Mouse (Mus musculus) cerebellum, postnatal 36 days (tissue): ENCODE measurements around the gene Acvrl1.

Source experiments
- DNase-seq, 2 experiments: peaks; one replicate each; pipeline ENCODE4 v3.0.0; 2021 to 2022; ENCODE audit warnings: mixed read lengths in 2 of 2

Acvrl1 gene

DNA sequence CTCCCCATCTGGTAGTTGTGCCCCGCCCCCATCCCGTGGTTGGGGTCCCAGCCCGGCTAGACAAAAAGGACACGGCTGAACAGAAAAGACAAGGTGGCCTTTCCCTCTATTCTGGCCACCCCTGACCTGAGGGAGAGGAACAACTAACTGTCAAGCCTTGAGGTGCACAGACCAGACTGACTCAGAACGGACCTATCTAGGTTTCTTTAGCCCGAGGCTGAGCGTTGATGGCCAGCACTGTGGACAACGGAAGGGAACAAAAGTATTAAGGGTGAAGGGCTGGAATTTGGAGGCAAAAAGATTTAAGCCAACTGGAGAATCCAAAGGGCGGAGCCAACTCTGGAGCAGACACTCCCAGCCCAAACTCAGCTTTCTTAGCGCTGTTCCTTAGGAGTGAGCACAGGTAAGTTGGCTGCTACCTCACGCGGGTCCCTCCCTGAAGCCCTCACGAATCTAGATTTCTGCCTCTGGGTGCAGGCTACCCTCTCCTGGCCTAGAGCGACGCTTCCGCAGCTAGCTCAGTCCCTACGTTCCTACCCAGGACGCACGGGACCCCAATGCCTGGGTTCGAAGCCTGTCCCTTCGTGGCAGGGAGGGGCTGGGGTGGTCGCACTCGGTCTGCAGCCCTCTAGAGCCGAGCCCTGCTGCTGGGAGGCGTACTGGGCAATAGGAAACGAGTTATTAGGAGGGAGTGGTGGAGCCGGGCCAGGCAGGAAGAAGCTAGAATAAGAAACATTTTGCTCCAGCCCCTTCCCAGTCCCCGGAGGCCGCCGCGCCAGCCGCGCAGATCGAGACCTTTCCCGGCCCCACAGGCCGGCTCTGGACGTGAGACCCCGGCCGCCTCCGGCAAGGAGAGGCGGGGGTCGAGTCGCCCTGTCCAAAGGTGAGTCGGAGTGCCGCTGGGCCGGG lies at the start of gene Acvrl1:
Gene Acvrl1 (plus strand): TSS at position 342 of the 909 bp plus-strand sequence.
- DNase-seq: no peak

DNA sequence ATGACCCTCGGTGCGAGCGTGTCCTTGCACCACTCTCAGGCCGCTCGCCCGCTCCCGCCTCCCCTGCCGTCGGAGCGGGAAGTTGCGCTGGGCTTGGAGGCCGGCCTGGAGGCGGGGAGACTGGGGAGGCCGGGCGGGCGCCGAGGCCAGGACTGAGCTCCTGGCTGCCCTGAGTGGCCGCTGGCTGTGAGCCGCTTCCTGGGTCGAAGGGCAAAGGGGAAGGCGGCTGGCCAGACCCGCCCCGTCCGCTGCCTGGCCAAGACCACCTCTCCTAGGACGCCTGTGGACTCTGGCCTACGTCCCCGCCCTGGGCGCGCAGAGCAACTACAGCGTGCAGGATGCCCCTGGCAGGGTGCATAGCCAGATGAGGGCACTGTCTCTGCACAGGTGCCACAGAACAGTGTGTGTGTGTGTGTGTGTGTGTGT lies 49.6 kb upstream of the Acvrl1 start:
- DNase-seq: peak; percentile 38 to 50

DNA sequence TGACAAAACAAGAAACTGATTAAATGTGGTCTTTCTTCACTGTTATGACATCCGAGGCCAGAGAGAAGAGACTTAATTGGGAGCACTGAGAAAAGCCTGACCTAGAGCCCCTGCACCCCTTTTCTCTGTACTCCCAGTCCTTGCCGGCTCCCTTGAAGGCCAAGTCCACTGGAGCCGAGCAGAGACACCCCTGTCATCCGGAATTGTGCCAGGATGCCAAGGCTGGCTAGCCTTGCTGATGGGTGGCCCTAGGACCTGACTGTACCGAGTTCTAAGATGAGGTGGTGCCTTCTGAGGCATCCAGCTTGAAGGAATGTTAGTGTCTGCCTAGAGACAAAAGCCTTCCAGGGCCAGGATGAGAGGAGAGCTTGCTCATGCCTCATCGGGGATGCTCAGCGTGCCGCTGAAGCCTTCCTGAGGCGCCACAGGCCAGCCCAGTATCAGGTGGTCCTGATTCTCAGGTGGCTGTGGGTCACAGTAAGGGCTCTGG lies 48.2 kb upstream of the Acvrl1 start:
- no peak for DNase-seq

DNA sequence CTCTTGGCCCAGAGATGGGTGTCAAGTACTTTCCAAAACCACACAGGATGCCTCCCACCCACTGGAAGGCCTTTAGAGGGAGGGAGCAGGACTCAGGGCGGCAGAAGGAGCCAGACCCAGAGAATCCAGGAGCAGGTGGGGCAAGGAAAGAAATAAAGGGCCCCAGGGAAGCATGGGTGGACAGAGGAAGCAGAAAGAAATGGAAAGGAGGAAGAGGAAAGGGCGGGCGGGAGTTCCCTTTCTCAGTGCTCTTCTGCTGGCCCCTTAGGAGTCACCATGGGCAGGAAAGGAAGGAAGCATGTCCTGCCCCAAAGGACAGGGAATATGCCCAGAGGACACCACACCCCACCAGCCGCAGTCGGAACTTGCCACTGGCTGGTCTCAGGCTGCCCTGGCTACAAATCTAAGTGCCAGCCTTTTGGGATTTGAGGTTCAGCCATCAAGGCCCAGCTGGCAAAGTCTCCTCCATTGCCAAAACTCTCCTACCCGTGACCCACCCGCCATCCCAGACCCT lies 47.2 kb upstream of the Acvrl1 start:
- DNase-seq: no peak

DNA sequence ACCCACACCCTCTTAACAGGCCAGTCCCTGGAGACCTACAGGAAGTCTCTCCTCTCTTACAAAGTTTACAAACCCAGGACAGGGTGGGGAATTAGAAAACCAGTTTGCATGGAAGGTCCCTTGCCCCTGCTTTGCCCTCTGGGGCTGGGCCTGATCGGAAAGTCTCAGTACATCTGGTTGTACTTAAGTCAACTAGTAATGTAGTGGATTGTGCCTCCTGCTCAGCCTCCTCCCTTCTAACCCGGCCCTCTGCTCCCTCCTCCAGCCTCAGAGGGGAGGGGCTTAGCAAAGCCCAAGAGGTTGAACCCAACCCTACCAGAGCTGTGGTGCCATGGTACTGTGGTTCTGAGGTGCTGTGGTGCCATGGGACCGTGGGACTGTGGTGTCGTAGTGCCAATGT lies 46.1 kb upstream of the Acvrl1 start:
- DNase-seq: no peak

DNA sequence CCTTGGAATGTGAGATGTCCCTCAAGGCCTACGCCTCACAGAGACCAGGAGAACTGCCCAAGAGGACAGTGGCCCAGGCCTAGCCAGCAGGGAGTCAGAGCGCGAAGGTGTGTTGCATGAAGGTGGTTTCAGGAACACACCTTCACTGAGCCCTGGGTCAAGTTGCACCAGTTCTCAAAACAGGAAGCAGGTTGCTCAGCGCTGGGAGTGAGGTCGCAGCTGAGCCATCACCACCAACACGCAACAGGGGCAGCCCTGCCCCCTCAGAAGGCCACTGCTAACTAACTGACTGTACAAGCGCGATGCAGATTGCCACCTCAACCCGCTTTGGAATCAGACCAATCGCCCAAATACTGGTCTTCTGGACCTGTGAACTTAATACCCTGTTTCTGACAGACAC lies 43.8 kb upstream of the Acvrl1 start:
- DNase-seq: no peak

DNA sequence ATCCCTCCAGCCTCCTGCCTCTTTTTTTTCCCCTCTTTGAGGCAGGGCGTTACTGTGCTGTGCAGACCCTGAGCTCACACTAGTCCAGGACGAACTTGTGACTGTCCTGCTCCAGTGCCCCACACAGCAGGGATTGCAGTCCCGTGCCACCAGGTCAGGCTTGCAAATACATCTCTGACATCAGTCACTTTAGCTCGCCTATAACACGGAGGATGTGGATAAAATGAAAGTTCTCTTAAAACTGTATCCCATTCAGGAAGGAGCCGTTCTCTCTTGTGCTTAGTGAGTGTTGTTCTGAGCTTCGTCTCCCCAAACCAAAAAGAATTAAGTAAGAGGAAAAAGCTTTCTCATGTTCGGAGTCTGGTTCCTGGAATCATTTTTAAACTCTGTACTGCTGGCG lies 41.9 kb upstream of the Acvrl1 start:
- no peak for DNase-seq

DNA sequence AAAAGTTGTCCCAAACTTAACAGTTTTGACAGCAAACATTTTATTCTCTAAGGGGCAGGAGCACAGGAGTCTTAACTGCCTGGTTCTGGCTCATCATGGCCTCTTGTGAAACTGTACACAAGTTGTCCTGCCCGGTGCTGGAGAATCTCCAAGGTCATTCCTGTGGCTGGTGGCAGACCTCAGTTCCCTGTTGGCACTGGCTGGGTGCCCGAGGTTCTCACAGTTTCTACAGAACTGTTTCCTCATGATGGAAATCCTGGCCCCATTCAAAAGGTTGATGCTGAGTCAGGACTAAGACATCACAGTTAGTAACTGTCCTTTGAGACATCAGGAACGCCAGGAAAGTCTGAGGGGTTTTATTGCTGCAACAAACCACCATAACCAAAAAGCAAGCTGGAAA lies 41.4 kb upstream of the Acvrl1 start:
- DNase-seq: no peak

DNA sequence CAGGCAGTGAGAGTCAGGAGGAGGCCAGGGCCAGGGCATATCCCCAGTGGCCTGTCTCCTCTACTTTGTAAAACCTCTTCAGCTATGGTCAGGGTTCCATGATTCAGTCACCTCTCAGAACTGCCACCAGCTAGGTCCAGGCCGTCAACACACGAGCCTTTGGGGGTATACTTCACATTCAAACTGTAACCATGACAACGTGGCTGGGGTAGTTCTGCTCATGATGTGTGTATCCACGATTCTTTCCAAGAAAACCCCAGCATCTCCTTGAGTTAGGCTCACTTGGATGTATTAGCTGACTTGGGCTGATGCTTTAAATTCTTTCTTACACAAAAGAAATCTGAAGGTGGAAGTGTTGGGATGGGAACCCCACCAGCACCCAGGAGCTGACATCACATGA lies 40.0 kb upstream of the Acvrl1 start:
- no peak for DNase-seq

DNA sequence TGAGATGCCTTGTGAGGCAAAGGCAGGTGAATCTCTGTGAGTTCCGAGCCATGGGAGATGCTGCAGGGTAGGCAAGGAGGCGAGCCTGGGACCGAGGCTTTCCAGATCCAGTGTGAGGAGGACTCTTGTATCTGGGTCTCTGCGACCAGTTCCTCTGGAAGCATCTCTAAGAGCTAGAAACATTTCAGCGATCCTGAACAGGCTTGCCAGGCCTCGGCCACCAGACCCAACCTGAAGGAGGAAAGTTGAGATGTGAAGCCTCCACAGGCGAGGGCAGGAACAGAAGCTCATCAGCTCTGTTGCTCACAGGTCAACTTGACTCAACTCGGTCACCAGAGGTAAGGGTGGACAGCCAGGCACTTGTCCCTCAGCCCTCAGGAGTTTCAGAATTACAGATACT lies 36.8 kb upstream of the Acvrl1 start:
- no peak for DNase-seq

DNA sequence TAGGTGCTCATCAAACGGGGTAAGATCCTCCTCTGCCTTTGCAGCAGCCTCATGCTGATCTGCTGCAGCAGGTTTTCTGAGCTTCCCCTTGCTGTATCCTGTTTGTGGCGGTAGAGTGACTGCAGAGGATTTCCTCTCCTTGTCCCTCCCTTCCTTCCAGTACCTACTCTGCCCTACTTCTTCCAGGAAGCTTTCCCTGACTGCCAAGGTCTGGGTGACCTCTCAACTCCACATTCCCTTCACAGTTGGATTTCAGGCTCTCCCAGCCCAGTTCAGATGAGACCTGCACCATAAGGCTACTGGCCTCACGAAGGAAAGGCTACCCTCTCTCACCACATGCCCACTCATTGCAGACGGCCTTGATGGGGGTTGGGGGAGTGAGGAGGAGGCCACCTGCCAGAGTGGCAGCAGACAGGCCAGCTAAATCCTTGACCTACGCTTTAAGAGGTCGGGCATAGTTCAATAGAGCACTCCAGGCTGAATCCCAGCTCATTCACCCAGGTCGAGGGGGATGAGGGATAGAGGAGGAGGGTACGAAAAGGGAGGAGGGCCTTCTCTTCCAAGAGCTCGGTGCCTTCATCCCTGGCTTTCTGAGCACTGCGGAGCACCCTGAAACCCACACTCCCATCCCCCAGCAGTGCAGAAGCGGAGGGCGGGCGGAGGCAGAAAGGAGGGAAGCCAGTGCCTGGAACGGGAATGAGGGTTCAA lies 36.0 kb upstream of the Acvrl1 start:
- no peak for DNase-seq

DNA sequence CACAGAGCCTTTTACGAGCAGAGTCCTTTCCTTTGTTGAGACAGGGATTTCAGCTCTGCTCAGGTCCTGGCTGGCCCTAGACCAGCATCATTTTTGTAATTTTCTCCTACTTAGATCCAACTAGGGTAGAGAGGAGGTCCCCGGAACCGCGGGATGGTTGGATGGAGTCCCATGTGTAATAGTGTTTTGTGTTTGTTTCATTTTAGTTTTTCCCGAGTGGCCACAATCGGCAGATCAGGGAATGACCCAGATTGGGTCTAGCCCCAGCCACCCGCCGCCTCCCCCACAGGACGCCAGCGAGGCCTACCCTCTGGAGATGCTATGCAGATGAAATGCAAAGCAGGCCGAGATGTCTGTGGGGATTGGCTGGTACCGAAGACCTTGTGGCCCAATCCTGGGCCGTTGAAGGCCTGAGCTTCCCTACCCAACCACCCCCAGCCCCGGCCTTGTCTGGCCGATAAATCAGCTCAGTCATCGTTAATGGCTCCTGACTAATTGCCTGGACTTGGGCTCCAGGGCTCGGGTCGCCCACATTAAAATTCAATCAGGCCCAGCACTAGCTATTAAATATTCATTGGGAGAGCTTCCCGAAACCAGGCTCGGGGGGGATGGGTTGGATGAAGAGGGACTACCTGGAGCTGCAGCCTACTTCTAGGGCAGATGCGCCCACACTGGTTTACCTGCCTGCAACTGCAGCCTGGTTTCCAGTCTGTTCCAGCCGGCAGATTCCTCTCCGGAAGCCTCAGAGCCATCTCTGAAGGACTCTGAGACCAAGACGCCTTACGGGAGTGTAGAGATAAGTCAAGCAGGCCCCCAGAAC lies 35.3 kb upstream of the Acvrl1 start:
- peak in 1 of 2 experiments; percentile 24 for DNase-seq

DNA sequence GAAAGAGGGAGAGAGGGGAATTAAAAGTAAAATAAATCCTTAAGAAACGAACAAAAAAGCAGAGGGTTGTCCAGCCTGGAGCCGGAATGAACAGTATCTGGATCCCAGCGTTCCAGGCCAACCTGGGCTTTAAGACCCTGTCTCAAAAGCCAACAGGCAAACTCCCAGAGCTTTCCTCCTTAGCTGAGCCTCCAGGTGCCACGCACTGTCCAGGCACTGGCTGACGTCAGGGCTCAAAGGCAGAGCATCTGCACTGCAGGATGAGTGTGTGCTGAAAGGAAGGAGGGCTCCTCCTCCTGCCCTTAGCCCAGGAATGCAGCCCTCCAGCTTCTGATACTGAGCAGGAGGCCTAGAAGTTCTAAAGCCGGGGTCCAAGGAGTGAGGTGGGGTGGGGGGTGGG lies 34.3 kb upstream of the Acvrl1 start:
- no peak for DNase-seq

DNA sequence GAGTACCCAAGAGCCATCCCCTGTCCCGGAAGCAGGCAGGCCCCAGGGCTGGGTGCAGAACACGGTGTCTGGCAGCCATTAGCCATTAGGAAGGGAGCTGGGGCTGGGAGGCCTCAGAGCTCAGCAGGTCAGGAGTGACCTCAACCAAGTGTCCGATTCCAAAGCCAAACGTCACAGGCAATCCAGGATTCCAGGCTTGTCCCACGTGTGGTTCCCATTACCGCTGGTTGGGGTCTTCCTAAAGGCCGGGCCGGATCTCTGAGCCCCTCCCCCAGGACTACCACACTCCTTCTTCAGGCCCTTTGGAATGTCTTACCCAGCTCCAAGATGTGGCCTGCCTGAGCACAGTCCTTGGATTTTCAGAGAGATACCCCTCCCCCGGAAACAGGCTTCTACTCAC lies 33.3 kb upstream of the Acvrl1 start:
- DNase-seq: no peak

DNA sequence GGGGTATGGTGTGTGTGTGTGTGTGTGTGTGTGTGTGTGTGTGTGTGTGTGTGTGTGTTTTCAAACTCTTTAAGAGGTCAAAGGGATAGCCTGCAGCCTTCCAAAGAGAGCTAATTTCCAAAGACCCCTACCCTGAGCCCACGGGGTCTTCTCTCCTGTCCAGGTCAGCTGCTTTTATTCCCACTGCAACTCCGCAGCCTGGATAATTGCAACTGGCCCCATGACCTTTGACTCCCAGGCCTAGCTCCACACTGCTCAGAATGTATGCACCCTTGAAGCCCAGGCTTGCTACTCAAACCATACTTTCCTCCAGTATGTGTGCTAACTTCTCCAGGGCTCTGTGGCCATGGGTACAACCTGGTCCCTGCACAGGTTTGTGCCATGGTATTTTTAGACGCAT lies 32.9 kb upstream of the Acvrl1 start:
- no peak for DNase-seq

DNA sequence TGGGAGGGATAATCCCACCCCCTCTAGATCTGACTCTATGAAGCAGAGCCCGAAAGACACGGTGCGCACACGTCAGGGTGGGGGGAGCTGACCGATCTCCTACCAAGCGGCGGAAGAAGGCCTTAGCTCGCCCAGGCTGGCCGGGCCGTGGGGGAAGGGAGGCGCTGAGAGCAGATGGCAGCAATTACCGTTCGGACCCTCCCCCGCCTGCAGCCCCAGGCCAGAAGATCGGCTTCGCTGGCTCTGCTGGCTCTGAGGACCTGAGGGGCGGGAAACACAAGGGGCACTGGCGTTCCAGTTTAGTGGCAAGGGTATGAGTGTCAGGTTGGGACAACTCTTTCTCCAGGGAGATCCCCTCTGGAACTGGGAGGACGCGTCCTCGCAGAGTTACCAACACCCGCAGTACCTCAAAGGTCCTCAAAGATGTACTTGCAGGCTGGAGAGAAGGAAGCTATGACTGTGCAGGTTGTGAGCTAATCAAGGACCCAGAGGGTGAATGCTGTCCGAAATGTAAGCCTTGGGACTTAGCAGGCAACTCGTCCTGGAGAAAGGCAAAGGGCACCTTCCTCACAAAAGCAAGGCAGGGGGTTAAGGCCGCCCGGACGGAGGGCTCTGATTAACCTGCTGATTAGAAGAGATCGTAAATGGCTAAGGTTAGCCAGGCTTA lies 30.2 kb upstream of the Acvrl1 start:
- peak; percentile 18 to 29 for DNase-seq

DNA sequence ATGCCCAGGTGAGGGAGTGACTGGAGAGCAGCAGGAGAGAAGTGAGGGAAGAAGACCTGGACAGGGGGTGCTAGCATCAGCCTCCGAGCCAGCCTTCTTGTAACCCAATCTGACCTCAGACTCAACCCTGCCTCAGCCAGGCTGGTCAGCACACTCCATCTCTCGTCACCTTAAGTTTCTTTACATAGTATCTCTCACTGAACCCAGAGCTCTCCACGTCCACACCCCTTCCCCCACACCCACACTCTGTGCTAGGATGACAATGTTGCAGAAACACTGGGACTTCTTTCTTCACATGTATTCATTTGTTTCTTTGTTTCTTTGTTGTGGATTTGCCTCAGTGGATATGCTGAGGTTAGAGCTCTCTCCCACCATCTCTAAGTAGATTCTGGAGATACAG lies 27.3 kb upstream of the Acvrl1 start:
- no peak for DNase-seq

DNA sequence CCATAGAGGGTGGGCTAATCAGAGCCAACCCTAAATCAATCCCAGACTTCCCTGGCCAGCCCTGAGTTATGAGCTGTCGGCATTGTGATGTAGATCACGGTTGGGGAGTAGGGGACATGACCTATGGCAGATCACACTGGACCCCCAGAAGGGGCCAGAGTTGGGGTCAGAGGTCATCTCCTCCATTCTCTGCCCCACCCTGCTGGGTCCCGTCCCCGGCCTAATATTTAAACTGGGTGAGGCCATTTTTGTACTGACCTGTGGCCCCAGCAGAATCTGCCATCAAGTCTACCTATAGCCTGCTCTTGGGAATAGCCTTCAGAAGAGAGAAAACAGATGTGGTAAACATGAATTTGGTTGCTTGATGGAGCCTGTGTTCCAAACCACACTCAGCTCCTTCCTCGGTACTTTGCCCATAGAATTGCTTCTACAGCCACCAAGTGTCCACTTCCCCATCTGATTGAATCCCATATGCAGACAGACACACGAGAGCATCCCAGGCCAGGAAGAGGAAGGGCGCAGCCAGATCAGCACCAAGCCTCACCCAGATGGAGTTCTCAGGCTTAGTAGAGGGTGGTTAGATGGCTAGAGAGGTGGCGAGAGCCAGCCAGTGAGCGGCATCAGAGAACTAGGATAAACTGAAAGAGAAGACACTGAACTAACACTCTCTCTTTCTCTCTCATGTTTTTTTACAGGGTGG lies 24.6 kb upstream of the Acvrl1 start:
- no peak for DNase-seq

DNA sequence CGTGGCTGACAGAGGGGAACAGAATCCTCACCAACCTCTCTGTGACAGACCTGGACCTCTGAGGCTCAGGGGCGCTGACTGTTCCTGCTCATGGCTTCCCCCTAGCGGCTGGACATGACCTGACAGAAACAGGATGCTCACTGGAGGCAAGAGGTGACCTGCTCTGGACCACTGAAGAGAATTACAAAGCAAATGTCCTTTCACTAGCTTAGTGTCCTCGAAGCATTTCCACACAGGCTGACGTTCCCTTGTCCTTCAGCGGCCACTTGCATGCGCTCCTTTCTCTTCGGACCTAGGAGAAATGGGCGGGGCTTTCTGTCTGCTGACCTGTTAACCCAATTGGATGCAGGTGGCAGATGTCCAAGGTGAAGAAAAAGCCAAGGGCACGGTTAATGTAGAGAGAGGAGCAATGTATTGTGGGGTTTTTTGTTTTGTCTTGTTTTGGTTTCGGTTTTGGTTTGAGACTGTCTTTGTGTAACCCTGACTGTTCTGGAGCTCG lies 22.8 kb upstream of the Acvrl1 start:
- DNase-seq: peak; percentile 77 to 82

DNA sequence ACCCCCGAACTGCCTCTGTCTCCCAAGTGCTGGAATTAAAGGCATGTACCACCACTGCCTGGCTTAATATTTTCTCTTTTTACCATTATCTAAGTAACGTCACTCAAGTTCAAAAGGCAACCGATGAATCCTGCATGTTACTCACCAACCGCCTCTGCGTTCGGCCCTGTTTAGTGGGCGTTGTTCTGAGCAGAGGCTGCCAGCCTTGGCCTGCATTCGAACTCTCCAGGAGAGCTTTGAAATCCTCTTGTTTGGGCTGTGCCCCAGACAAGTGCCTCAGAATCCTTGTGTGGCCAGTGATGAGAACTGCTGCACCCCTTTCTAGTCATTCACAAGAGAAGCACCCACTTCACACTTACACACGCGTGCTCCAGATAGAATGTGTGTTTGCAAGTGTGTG lies 22.3 kb upstream of the Acvrl1 start:
- DNase-seq: peak in 1 of 2 experiments; percentile 8

DNA sequence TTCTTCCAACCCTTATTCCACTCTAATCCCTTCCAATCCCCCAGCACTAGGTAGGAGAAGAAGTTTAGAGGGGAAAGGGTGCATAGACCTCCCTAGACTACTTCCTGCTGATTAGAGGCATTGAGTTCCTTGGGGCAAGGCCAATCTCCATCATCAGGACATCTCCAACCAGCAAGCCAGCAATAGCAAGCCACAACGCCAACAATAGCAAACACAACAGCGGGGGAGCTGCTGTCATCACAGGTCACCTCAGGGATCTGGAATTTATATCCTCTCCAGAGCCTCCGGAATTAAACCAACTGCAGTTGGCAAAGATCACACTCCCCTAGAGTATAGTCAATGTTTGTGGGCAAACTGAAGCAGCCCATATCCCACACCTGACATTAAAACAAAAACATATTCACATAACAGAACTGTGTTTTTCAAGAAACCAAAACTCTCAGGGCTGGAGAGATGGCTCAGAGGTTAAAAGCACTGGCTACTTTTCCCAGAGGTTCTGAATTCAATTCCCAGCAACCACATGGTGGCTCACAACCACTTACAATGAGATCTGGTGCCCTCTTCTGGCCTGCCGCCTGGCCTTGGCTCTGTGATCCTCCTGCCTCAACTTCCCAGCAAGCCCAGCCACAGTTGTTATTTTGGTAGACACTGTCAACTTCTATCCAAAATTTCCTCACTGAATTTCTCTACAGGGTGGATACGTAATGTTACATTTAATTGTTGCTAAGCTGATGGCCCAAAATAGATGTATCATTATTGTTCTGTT lies 20.2 kb upstream of the Acvrl1 start:
- peak in 1 of 2 experiments; percentile 25 for DNase-seq
